Mouse (Mus musculus) urinary bladder, adult 18-20 months (tissue): ENCODE measurements at regions not wholly inside any gene's neighbourhood (a gene's known extent, or its start where the extent isn't known, plus 50 kb on each side); places are given as distances from the start of the nearest gene placed in this dataset.

Experiments
- DNase-seq, 2 experiments: peaks; one replicate each; pipeline ENCODE4 v3.0.0; 2022; ENCODE audit warnings: low spot score in 2 of 2, mixed read lengths in 2 of 2

- DNase-seq, result no peak
These were observed 176.1 kb upstream of the Egflam start for GRCm38 (mm10) chr15:7574264-7574663.

DNA sequence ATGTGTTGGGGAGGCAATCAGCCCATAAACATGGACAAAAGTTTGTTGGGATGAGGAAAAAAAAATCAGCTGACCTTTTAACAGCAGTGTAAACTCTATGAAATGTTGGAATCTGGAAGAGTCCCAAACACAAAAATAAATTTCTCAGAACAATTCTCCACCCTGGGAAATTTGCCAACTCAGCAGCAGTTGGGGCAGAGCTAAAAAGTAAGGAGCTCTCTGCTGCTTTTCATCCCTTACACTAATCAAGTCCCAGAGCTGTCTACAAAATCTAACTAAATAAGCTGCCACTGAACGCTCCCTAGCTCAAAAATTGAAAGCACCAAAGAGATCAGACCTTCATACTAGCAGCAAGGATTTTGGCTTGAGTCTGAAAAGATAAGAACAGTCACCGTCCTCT is 176.6 kb upstream of the Egflam start:
- no peak for DNase-seq

DNA sequence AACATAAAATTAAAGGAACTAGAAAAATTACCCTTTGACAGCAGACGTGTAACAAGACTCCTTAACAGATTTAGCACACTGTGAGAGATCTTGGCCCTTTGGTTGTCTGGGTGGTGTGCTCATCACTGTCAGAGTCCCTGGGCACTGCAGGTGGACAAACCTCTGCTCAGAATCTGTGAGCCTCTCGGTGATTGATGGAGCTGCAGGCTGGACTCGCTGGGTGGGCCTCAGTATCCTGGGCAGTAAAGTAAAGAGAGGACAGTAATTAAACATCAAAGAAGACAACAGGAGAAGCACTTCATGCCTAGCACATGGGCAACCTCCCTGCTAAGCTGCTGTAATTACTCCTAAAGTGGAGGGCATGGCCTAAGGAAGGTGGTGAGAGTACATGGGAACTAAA is 180.2 kb upstream of the Egflam start:
- DNase-seq, result no peak

DNA sequence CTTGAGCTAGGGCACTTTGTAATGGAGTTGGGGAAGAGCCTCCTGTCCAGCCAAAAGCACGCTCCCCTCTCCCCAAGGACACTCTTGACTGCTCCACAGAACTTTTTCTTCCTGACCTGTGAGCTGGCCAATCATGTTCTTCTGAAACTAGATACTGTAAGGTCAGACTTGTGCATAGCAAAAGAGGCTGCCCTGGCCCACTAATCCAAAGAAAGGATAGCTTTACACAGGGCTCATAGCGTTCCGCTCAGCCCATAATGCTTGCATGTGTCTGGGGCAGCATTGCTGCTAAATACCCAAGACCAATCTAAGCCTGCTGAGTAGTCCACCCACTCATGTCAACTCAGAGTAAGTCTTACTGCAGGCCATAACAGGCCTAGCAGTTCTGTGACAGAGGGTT is 189.0 kb upstream of the Egflam start:
- no peak for DNase-seq

DNA sequence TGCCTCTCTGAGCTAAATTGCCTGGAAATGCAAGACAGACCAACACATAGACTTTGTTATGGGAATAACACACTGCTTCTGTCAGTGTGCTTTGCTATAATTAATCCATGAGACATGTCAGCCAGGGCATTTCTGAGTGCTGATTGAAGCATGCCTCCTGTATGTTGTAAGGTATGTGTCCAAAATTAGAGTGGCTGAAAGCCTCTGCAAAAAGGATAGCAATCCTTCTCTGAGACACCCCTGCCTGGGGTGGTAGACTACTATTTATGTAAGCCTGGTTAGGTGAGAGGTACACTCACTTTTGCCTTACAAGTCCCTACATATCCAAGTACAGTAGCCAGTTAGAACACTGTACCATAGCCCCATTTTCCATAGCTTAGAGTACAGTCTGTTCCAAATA is 193.3 kb upstream of the Egflam start:
- DNase-seq, result no peak

- DNase-seq, result no peak
These were observed 199.1 kb upstream of the Egflam start for GRCm38 (mm10) chr15:7597335-7597734.

DNA sequence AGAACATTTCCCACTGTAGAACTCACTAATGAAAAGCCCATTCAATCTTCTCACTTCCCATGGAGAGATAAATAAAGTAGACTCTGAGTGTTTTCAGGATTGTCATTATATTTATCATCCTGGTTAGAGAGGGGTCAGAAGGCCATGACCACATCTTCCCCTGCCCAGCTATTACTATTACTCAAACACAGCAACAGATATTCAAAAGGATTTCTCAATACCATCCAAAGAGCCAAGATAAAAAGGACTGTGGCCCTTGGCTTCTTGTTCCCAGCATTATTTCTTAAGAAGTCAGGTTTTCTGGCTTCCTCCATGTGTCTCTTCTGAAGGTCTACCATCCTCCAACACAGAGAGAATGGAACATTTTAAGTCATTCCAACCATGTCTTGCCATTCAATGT is 199.6 kb upstream of the Egflam start:
- no peak for DNase-seq

DNA sequence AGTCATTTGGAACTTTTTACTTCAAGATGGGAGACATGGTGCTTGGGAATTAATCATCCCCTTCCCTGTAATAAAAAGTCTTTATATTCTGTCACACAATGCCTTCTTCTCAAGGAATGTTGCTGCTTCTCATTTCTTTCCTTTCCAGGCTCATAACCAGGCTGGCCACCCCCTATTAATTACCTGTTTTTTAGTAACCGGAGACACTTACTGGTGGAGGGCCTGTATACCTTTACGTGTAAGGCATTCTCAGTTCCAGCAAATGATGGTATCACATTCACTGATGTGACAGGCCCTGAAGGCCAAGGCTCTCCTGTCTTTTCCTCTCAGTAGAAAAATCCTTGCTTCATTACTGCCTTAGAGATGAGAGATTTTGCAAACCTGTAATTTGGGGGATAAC is 203.3 kb upstream of the Egflam start:
- DNase-seq, result no peak

GRCm38 (mm10) chr15:7604847-7605246 is 205.8 kb upstream of the Gdnf start:
- DNase-seq, result no peak

GRCm38 (mm10) chr15:7617954-7618353 is 192.7 kb upstream of the Gdnf start:
- no peak for DNase-seq

DNA sequence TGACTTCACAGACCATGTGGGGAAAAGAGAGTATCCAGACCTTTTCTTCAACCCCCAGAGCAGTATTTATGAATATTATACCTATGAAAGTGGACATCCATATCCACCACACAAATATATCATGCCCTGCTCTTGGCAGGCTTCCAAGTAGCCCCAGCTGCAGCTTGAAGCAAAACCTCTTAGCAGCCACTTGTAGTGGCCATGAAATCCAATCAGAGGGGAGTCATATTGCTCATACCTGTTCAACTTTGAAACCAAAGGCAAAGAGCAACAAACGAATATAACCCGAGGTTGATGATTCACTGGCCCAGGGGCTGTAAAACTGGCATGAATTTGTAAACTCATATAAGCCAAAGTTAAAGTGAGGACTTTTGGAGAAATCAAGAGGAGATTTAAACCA is 187.6 kb upstream of the Gdnf start:
- no peak for DNase-seq

DNA sequence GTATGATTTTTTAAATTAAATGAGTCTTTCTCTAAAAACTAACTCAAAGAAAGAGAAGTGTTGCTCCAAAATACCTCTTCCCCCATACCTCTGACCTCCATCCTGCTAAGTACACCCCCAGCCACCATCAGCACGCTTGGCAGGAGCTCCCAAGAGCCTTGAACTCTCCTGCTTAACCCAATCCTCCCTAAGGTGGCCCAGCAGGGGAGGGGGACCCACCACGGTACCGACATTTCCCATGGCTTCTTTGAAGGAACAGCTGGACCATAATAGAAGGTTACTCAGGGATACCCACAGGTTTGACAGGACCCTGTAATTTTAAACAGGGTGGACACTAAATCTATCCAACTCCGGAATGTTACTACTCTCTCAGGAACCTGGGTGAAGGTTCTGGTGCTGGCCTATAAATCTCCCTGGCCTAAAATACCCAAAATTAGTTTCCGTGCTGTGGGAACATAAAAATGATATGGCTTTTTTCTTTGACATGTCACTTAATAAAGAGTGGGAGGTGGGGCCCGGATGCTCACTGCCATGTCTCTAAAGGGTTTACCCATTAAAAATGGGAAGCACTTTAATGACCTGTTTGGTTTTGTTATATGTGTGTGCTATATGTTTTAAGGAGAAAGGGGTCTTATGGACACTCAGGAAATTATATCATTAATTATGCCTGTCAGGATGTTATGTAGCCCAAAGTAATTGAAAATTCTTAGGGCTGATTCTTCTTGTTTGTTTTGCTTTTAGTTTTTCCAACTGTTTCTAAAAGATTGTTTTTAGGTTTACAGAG is 185.8 kb upstream of the Gdnf start:
- no peak for DNase-seq

DNA sequence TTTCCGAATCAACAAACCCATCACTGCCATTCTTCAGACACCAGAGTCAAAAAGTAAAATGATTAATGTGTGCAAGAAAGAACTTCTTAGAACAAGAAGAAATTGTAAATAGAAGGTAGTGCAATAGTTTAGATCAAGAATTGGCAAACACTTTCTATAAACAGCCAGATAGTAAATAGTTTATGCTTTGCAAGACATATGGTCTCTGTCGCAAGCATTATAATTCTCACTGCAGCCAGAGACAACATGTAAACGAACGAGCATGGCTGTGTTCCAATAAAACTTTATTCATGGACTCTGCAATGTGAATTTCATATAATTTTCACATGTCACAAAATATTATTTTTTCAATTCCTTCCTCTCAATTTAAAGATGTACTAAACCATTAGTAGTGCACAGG is 180.8 kb upstream of the Gdnf start:
- no peak for DNase-seq

GRCm38 (mm10) chr15:7635234-7635633 is 175.4 kb upstream of the Gdnf start:
- DNase-seq, result no peak

GRCm38 (mm10) chr15:7639444-7639843 is 171.2 kb upstream of the Gdnf start:
- no peak for DNase-seq

- DNase-seq, result no peak
These were observed 168.6 kb upstream of the Gdnf start for GRCm38 (mm10) chr15:7642075-7642474.

- no peak for DNase-seq
These were observed 159.9 kb upstream of the Gdnf start for GRCm38 (mm10) chr15:7650705-7651104.

GRCm38 (mm10) chr15:7663888-7664287 is 146.8 kb upstream of the Gdnf start:
- no peak for DNase-seq

- no peak for DNase-seq
These were observed 141.0 kb upstream of the Gdnf start for GRCm38 (mm10) chr15:7669631-7670030.

DNA sequence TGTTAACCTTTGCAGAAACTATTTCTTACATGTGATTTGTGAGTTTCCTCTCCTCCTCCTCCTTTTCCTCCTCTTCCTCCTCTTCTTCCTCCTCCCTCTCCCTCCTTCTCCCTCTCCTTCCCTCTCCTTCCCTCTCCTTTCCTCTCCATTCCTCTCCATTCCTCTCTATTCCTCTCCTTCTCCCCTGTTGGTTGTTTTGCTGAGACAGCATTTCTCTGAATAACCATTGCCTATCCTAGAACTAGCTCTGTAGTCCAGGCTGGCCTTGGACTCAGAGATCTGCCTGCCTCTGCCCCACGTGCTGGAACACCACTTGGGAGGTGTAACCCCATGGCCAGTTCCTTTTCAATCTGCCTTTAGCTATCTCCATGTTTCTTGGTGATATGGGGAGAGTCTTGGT is 133.7 kb upstream of the Gdnf start:
- no peak for DNase-seq

DNA sequence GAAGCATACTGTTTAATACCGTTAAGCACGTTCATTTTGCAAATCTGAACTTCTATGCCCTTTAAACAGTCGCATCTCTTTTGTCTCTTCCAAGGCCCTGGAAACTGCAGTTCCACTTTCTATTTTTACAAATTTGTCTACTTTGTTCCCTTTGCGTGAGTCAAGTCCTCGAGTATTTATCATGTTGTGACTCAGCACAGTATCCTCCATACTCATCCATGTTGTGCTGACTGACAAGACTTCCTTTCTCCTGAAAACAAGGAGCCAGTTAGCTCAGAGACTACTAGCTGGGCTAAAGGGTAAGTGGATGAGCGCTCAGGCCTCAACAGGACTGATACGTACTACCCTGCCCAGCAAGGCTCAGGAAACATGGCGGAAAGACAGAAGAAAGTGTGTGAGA is 131.9 kb upstream of the Gdnf start:
- DNase-seq, result no peak

DNA sequence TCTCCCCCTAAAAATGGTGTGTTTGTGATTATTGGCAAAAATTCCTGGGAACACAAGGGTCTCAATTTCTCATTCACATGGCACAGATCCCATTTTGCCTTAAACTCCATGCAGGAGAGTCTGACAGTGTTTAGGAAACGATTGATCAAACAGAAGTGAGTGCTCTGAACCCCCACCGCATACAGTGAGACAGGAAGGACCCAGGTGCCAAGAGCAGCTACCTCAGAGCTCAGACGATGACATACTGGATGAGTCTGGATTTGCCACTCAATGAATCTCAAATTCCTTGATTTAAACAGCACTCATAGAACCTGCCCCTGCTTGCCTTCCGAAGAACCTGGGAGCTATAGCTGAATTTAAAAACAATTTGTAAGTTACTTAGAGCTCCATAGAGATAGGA is 129.6 kb upstream of the Gdnf start:
- no peak for DNase-seq

DNA sequence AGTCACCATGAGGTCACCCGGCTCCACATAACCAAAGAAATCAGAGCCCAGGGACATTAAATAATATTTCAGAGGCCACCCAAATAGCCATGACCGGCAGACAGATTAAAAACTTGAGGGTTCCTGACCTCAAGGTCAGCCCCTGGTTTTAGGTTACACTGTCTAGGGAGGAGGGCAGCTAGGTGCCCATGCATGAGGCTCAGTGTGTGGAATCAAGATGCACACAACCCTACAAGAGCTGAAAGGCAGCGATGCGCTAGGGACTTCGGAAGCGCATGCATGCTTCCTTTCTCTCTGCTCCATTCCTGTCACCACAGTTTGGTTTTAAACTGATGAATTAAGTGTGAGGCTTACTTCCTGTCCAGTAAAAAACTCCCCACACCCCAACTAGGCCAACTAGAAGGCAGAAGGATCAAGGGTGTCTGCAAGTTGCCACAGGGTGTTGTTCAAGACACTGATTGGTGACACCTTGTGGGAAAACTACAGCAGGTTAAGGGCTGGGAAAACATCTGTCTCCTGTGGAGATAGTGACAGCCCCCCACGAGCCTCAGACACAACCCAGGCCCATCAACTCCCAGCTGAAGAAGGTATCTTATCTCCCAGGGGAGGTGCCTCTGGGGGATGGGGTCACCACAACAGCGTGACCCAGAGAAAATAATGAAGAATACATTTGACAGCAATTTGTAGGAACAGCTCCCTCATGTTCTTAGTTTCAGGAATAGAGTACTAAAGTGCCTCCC is 127.2 kb upstream of the Gdnf start:
- no peak for DNase-seq
